Mouse (Mus musculus) hindbrain, embryonic 13.5 days (tissue): ENCODE data around the gene Hist1h2bh. TPM values are rescaled to one million over a fixed set of nuclear protein-coding genes. Genes with fewer than 3 reads are reported as not detected.

ENCODE experiments used
- ATAC-seq: fragments of 200-750 bp; cut with Nextera tagmentation; 2 replicates; pipeline ENCODE4 v1.8.0; 2017; ENCODE audit warnings: moderate TSS enrichment; ENCODE audit not compliant: low FRiP score
- H3K27ac ChIP-seq: fragments of 300-500 bp; sonication (generic); 2 replicates; pipeline ENCODE4 v1.5.1; 2015; ENCODE audit warnings: inconsistent platforms, mild to moderate bottlenecking, moderate library complexity
- H3K27me3 ChIP-seq: fragments of 300-500 bp; sonication (generic); 2 replicates; pipeline ENCODE4 v1.6.1; 2015; ENCODE audit warnings: mild to moderate bottlenecking, inconsistent platforms
- H3K36me3 ChIP-seq: fragments of 300-500 bp; sonication (generic); 2 replicates; pipeline ENCODE4 v1.6.1; 2015; ENCODE audit warnings: mild to moderate bottlenecking, inconsistent platforms
- H3K4me1 ChIP-seq: fragments of 300-500 bp; sonication (generic); replicated peaks from 2 replicates; pipeline ENCODE4 v1.6.1; 2015; ENCODE audit warnings: inconsistent platforms
- H3K4me2 ChIP-seq: fragments of 300-500 bp; sonication (generic); 2 replicates; pipeline ENCODE4 v1.6.1; 2015; ENCODE audit warnings: inconsistent platforms, mild to moderate bottlenecking, moderate library complexity
- H3K4me3 ChIP-seq: fragments of 300-500 bp; sonication (generic); 2 replicates; pipeline ENCODE4 v1.5.1; 2015; ENCODE audit warnings: mild to moderate bottlenecking, inconsistent platforms
- H3K9ac ChIP-seq: fragments of 300-500 bp; sonication (generic); 2 replicates; pipeline ENCODE4 v1.6.1; 2015; ENCODE audit warnings: mild to moderate bottlenecking, inconsistent platforms
- H3K9me3 ChIP-seq: fragments of 300-500 bp; sonication (generic); 2 replicates; pipeline ENCODE4 v1.6.1; 2016; ENCODE audit warnings: inconsistent platforms
- WGBS: fragments of 180-500 bp; shearing (Covaris S2); methylation state at CpG from one replicate; pipeline ENCODE4 v1.1.7; 2015; 5-methylcytosine and 5-hydroxymethylcytosine counted together
- microRNA-seq: library from miRNA; unstranded; fragments of <30 nt; microRNA quantifications from one replicate; pipeline ENCODE4, GENCODE M21; 2016
- polyA plus RNA-seq: library from polyadenylated mRNA; unstranded; fragments of >200 nt; fragmentation: Nextera tagmentation; extraction: Ambion mirVana; gene quantifications from 2 replicates; pipeline ENCODE4 v1.2.1, GENCODE M21; 2015

Gene Hist1h2bh
- polyA plus RNA-seq, 1 experiment from 2014 or later, result 0.29 TPM

- no peaks in the 10 kb centered on the region for H3K36me3 ChIP-seq
- no peak overlapping the region for H3K27ac ChIP-seq
- H3K4me2 ChIP-seq, result no peak overlapping the region
- ATAC-seq, result no peak
- H3K27me3 ChIP-seq, result peaks cover 37% of the 10 kb centered on the region
- H3K9ac ChIP-seq, result no peak overlapping the region
- peaks cover 13% of the 10 kb centered on the region; the same call in 1 of the 2 replicates for H3K4me1 ChIP-seq
- no peak overlapping the region for H3K4me3 ChIP-seq
- WGBS, result 40% methylated on average over 4 of the region's 4 CpGs
- H3K9me3 ChIP-seq, result no peaks in the 10 kb centered on the region
These were observed 40.3 kb downstream of the Hist1h2bh start for GRCm38 (mm10) chr13:23502916-23503315.

GRCm38 (mm10) chr13:23502031-23502567 lies 41.1 kb downstream of the Hist1h2bh start:
- 38% methylated on average over 9 of the region's 9 CpGs for WGBS
- H3K27me3 ChIP-seq, result peaks cover 33% of the 10 kb centered on the region
- H3K4me2 ChIP-seq, result no peak overlapping the region
- H3K9ac ChIP-seq, result no peak overlapping the region
- H3K27ac ChIP-seq, result no peak overlapping the region
- no peak for ATAC-seq
- no peaks in the 10 kb centered on the region for H3K9me3 ChIP-seq
- H3K4me1 ChIP-seq, result peaks cover 13% of the 10 kb centered on the region; the same call in 1 of the 2 replicates
- H3K36me3 ChIP-seq, result no peaks in the 10 kb centered on the region
- no peak overlapping the region for H3K4me3 ChIP-seq

DNA sequence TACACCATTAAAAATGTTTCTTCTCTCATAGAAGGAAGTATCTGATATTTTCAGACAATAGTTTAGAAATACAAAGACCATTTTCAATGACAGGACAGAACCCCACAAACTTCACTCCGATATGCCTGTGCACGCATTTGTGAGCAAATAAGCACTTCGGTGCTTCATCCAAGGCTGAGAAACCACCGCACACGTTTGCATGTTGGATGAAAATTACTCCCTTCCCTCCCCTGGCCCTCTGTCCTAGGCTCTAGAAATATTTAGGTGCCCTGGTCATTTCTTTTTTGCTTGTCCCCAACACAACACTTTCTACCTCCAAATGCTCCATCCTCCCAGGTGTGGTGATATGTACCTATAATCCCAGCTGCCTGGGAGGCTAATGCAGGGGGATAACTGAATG lies 41.7 kb downstream of the Hist1h2bh start:
- H3K4me3 ChIP-seq, result no peak overlapping the region
- H3K9me3 ChIP-seq, result no peaks in the 10 kb centered on the region
- H3K27me3 ChIP-seq, result peaks cover 37% of the 10 kb centered on the region
- H3K4me2 ChIP-seq, result no peak overlapping the region
- H3K9ac ChIP-seq, result no peak overlapping the region
- no peak for ATAC-seq
- H3K4me1 ChIP-seq, result peaks cover 11% of the 10 kb centered on the region; the same call in 1 of the 2 replicates
- H3K36me3 ChIP-seq, result no peaks in the 10 kb centered on the region
- H3K27ac ChIP-seq, result no peak overlapping the region
- 24% methylated on average over 5 of the region's 5 CpGs for WGBS

GRCm38 (mm10) chr13:23500424-23501200 lies 42.6 kb downstream of the Hist1h2bh start:
- no peak overlapping the region for H3K4me2 ChIP-seq
- peaks cover 37% of the 10 kb centered on the region for H3K27me3 ChIP-seq
- WGBS, result 1% methylated on average over 17 of the region's 17 CpGs
- peaks cover 4% of the 10 kb centered on the region; the same call in 1 of the 2 replicates for H3K4me1 ChIP-seq
- H3K36me3 ChIP-seq, result no peaks in the 10 kb centered on the region
- no peak for ATAC-seq
- H3K27ac ChIP-seq, result no peak overlapping the region
- H3K9me3 ChIP-seq, result no peaks in the 10 kb centered on the region
- H3K9ac ChIP-seq, result no peak overlapping the region
- H3K4me3 ChIP-seq, result no peak overlapping the region

DNA sequence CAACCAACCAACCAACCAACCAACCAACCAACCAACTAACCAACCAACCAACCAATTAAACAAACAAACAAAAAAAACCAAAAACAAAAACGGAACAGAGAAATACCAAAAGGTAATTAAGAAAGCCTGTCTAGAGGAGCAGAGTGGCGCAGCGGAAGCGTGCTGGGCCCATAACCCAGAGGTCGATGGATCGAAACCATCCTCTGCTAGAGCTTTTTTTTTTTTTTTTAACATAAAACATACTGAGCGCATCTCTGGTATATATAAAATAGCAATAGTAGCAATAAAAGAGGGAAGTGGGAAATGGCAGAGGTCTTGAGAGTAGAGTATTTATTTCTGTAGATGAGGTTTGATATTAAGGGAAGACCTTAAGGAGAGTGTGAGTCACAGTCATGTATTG lies 43.2 kb downstream of the Hist1h2bh start:
- Histone ChIP-seq H3K27ac (no peak overlapping the region), H3K9ac (no peak overlapping the region), H3K4me2 (no peak overlapping the region), H3K36me3 (no peaks in the 10 kb centered on the region), H3K27me3 (peaks cover 33% of the 10 kb centered on the region), H3K9me3 (no peaks in the 10 kb centered on the region), H3K4me3 (no peak overlapping the region), H3K4me1 (0 out of 2 replicates have a peak, but pooled peaks cover 3% of the 10 kb centered on the region)
- WGBS, result 6% methylated on average over 7 of the region's 7 CpGs
- no peak for ATAC-seq

GRCm38 (mm10) chr13:23498653-23499052 lies 44.5 kb downstream of the Hist1h2bh start:
- peaks cover 32% of the 10 kb centered on the region for H3K27me3 ChIP-seq
- H3K36me3 ChIP-seq, result no peaks in the 10 kb centered on the region
- no peaks in the 10 kb centered on the region for H3K4me1 ChIP-seq
- H3K4me3 ChIP-seq, result peak overlapping the region; percentile 10
- H3K27ac ChIP-seq, result no peak overlapping the region
- no peak for ATAC-seq
- H3K4me2 ChIP-seq, result peak overlapping the region; percentile 41
- no peak overlapping the region for H3K9ac ChIP-seq
- H3K9me3 ChIP-seq, result no peaks in the 10 kb centered on the region
- 5% methylated on average over 10 of the region's 10 CpGs for WGBS

DNA sequence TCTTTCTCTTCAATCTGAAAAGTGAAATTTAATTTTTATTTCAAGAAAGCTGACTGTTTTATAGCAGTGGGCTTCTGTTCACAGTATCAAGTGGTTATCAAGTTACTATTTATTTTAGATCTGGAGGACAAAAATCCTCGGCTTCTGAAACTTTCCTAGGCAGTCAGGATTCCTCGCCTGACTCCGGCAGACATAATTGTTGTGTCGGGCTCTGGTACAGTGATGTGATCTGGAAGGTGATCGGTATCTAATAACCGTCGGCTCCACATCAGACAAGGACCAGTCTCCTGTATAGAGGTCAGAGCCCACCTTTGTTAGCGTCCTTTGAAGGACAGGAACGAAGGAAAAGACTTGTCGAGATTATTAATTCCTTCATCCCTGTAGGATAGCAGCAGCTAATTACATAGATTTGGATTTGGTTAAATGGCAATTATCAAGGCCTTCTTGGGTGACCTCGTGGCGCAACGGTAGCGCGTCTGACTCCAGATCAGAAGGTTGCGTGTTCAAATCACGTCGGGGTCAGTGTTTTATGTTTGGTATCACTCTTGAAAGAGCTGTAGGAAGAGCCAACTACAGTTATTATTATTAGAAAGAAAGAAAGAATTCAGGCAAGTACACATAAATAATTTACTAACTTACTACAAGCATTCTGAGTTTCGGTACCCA lies 45.4 kb downstream of the Hist1h2bh start:
- peaks cover 32% of the 10 kb centered on the region for H3K27me3 ChIP-seq
- no peaks in the 10 kb centered on the region for H3K36me3 ChIP-seq
- no peak overlapping the region for H3K27ac ChIP-seq
- no peak overlapping the region for H3K9ac ChIP-seq
- ATAC-seq, result no peak
- peak overlapping the region; percentile 41 for H3K4me2 ChIP-seq
- 5% methylated on average over 19 of the region's 19 CpGs for WGBS
- H3K9me3 ChIP-seq, result no peaks in the 10 kb centered on the region
- peak overlapping the region; percentile 10 for H3K4me3 ChIP-seq
- no peaks in the 10 kb centered on the region for H3K4me1 ChIP-seq

GRCm38 (mm10) chr13:23495526-23495925 lies 47.7 kb downstream of the Hist1h2bh start:
- Histone ChIP-seq H3K27ac (no peak overlapping the region), H3K4me2 (no peak overlapping the region), H3K4me1 (peaks cover 4% of the 10 kb centered on the region; the same call in 1 of the 2 replicates), H3K36me3 (no peaks in the 10 kb centered on the region), H3K4me3 (no peak overlapping the region), H3K9me3 (no peaks in the 10 kb centered on the region), H3K9ac (no peak overlapping the region), H3K27me3 (peaks cover 25% of the 10 kb centered on the region)
- WGBS, result 77% methylated on average over 6 of the region's 6 CpGs
- ATAC-seq, result no peak

- H3K4me3 ChIP-seq, result peak overlapping the region; percentile 29
- no peak overlapping the region for H3K9ac ChIP-seq
- no peak for ATAC-seq
- no peaks in the 10 kb centered on the region for H3K36me3 ChIP-seq
- no peaks in the 10 kb centered on the region for H3K9me3 ChIP-seq
- peak overlapping the region; percentile 47 for H3K4me2 ChIP-seq
- H3K27me3 ChIP-seq, result peaks cover 11% of the 10 kb centered on the region
- H3K4me1 ChIP-seq, result peaks cover 14% of the 10 kb centered on the region
- no peak overlapping the region for H3K27ac ChIP-seq
- 1% methylated on average over 14 of the region's 14 CpGs for WGBS
These were observed 51.2 kb downstream of the Hist1h2bh start for GRCm38 (mm10) chr13:23491990-23492389.

Small RNA genes within 50 kb of the gene (microRNA-seq; reads per million reads assigned to microRNA genes)
- gene Gm44297 (not detected), gene Gm44359 (not detected), gene Gm44394 (not detected), gene n-TStga1 (not detected)

Other genes with a start within 250 kb of the Hist1h2bh start
- gene Zfp322a, start 174.2 kb downstream of the Hist1h2bh start, polyA plus RNA-seq, result 54.5 and 58.1 TPM in 2 replicates
- gene Abt1, start 119.5 kb downstream of the Hist1h2bh start, polyA plus RNA-seq, result 9.9 and 10.2 TPM in 2 replicates
- 0.06 TPM in 1 of 2 replicates, not detected in the other for gene Btn1a1, start 77.5 kb downstream of the Hist1h2bh start, polyA plus RNA-seq
- 0.12 TPM in 1 of 2 replicates, not detected in the other for gene Btn2a2, start 54.5 kb downstream of the Hist1h2bh start, polyA plus RNA-seq
- 4.2 and 5.7 TPM in 2 replicates for gene Hist1h4h, start 12.3 kb downstream of the Hist1h2bh start, polyA plus RNA-seq
- 2.4 TPM in 1 of 2 replicates, not detected in the other for gene Hist1h2af, start 9.5 kb downstream of the Hist1h2bh start, polyA plus RNA-seq
- 1.8 and 3.0 TPM in 2 replicates for gene Hist1h3g, start 8.0 kb downstream of the Hist1h2bh start, polyA plus RNA-seq
- 0.38 TPM in 1 of 2 replicates, not detected in the other for gene Hist1h3f, start 660 bp upstream of the Hist1h2bh start, polyA plus RNA-seq
- 0.83 TPM in 1 of 2 replicates, not detected in the other for gene Hist1h4f, start 8.3 kb upstream of the Hist1h2bh start, polyA plus RNA-seq
- gene Hist1h1d, start 9.9 kb upstream of the Hist1h2bh start, polyA plus RNA-seq, result 0.10 and 0.16 TPM in 2 replicates
- 2.1 and 2.8 TPM in 2 replicates for gene Hist1h3e, start 19.0 kb upstream of the Hist1h2bh start, polyA plus RNA-seq
- 26.4 and 29.3 TPM in 2 replicates for gene Hist1h2ae, start 27.8 kb upstream of the Hist1h2bh start, polyA plus RNA-seq
- 2.8 TPM in 2 replicates for gene Hist1h2bg, start 28.0 kb upstream of the Hist1h2bh start, polyA plus RNA-seq
- gene Hist1h2bf, start 30.8 kb upstream of the Hist1h2bh start, polyA plus RNA-seq, result 1.2 and 3.0 TPM in 2 replicates
- 0.61 and 2.7 TPM in 2 replicates for gene Hist1h2ad, start 31.0 kb upstream of the Hist1h2bh start, polyA plus RNA-seq
- 1.6 and 2.7 TPM in 2 replicates for gene Hist1h3d, start 32.4 kb upstream of the Hist1h2bh start, polyA plus RNA-seq
- 50.0 and 52.6 TPM in 2 replicates for gene Hist1h4d, start 38.2 kb upstream of the Hist1h2bh start, polyA plus RNA-seq
- 1.2 and 1.6 TPM in 2 replicates for gene Hist1h2be, start 77.7 kb upstream of the Hist1h2bh start, polyA plus RNA-seq
- 7.9 and 8.8 TPM in 2 replicates for gene Hist1h1e, start 79.2 kb upstream of the Hist1h2bh start, polyA plus RNA-seq
- 0.38 and 0.54 TPM in 2 replicates for gene Hist1h2ac, start 140.6 kb upstream of the Hist1h2bh start, polyA plus RNA-seq
- gene Hist1h2bc, start 140.8 kb upstream of the Hist1h2bh start, polyA plus RNA-seq, result 17.8 and 23.1 TPM in 2 replicates
- gene Hist1h1t, start 152.4 kb upstream of the Hist1h2bh start, polyA plus RNA-seq, result not detected in 2 replicates
- gene Hist1h4c, start 155.1 kb upstream of the Hist1h2bh start, polyA plus RNA-seq, result 3.9 and 4.4 TPM in 2 replicates
- gene Hfe, start 167.5 kb upstream of the Hist1h2bh start, polyA plus RNA-seq, result 5.4 and 5.6 TPM in 2 replicates
- gene Hist1h1c, start 195.4 kb upstream of the Hist1h2bh start, polyA plus RNA-seq, result 8.8 and 9.7 TPM in 2 replicates
- 1.3 and 1.9 TPM in 2 replicates for gene Hist1h3c, start 202.2 kb upstream of the Hist1h2bh start, polyA plus RNA-seq
- 0.86 and 1.7 TPM in 2 replicates for gene Hist1h2bb, start 203.3 kb upstream of the Hist1h2bh start, polyA plus RNA-seq
- gene Hist1h2ab, start 207.7 kb upstream of the Hist1h2bh start, polyA plus RNA-seq, result 10.5 and 12.7 TPM in 2 replicates
- gene Hist1h3b, start 208.9 kb upstream of the Hist1h2bh start, polyA plus RNA-seq, result 4.2 and 4.4 TPM in 2 replicates
- 1.4 TPM in 1 of 2 replicates, not detected in the other for gene Hist1h4b, start 213.6 kb upstream of the Hist1h2bh start, polyA plus RNA-seq
- not detected in 2 replicates for gene Hist1h4a, start 217.8 kb upstream of the Hist1h2bh start, polyA plus RNA-seq
- gene Hist1h3a, start 219.0 kb upstream of the Hist1h2bh start, polyA plus RNA-seq, result 1.9 and 2.5 TPM in 2 replicates
- gene Hist1h1a, start 220.3 kb upstream of the Hist1h2bh start, polyA plus RNA-seq, result 0.56 and 1.2 TPM in 2 replicates
- not detected in 2 replicates for gene Trim38, start 226.5 kb upstream of the Hist1h2bh start, polyA plus RNA-seq